Mouse (Mus musculus): ENCODE measurements around the gene Olfr704. TPM values are rescaled to one million over a fixed set of nuclear protein-coding genes. Genes with fewer than 3 reads are reported as not detected.

Gene Olfr704
- polyA plus RNA-seq (2014; fragmentation: Illumina TruSeq; extraction: RNeasy Lipid Tissue Mini Kit (QIAGEN cat#74804); ENCODE audit: low read depth, low replicate concordance): not detected

DNA sequence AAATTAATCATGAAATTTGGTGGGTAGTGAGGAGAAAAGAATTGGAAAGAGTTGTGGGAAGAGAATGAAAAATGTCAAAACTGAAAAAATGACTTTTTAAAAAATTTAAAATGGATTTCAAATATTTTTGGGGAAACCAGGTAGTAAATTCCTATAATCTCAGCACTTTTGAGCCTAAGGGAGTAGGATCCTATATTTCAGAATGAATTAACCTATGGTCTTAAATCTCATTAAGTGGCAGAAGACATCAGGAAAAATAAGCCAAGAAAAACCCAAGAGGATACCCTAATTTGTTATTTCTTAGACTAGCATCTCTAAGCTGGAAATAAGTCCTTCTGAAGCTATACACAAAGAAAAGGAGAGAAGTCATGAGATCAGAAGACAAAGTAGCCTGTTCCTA is at the start of gene Olfr704:
Olfr704 (plus strand) TSS at position 301 of the 400 bp plus-strand sequence.

DNA sequence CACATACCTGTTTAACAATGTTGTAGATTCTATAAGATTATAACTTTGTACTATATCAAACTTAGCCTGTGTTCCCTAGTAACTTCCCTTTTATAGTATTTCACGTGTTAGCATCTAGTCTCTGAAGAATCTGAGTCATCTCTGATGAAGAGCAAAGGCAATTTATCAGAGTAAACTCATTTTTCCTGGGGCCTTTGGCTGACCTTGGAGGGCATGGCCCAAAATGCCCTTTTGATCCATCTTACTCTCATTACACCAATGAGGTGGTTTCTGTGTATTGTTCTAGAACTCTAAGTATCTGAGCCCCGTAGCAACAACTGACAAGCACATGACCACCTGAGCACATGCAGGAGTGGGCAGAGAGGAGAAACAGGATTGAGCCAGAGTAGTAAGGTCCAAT is 49.2 kb upstream of the Olfr704 start, which contains the start of gene Olfr701:
Olfr701 (plus strand) TSS at position 301 of the 400 bp plus-strand sequence.

DNA sequence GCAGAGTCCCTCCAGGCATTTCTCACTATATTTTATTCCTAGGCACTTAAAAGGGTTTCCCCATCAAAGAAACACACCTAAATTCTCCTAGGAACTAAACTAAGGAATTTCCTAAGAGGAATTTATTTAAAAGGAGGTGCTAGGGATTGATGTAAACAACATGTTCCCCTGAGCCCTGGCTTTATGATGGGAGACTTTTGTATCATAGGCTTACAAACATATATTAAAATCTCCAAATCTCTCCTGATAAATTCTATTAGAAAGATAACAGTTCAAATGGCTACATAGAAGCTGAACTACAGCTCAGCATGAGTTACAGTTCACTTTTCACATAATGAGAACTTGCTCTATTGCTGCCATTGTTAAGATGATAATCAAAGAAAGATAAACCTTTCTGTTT is 29.2 kb upstream of the Olfr704 start, which contains the start of gene Olfr702:
Olfr702 (minus strand) TSS at position 101 of the 400 bp plus-strand sequence.

DNA sequence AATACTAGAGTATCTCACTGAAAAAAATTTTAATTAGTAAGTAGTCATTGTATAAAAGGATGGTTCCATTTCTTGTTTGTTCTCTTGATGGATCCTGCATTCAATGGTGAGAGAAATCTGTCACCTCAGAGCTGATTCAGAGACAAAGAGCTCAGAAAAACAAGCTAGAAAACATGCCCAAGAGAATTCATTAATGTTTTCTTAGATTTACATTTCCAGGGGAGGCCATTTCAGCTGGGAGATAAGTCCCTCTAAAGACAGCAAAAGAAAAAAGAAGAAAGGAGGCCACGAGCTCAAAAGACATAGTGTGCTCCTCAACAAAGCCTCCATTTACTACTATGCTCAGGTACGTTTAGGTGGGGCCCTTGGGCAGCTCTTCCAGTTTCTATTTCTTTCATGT is 19.9 kb upstream of the Olfr704 start, which contains the start of gene Olfr703:
Olfr703 (plus strand) TSS at position 301 of the 400 bp plus-strand sequence.

DNA sequence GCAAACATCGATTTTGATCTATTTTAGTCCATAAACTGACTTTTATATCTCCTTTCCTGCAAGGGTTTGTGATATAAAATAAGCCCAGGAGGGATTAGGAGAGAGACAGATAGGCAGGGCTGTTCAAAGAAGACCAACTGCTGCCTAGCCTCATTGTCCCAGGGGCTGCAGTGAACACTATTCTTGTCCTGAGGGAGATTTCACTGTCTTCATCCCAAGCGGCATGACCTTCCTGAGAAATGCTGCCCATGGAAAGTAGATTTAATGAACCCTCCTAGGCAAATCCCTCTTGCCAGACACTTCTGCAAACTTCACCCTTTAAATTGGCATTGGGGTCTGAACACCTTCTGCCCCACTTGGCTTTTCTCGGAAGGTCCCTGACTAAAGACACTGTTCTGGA is 13.8 kb downstream of the Olfr704 start, which contains the start of gene Olfr705:
Olfr705 (minus strand) TSS at position 101 of the 400 bp plus-strand sequence.

DNA sequence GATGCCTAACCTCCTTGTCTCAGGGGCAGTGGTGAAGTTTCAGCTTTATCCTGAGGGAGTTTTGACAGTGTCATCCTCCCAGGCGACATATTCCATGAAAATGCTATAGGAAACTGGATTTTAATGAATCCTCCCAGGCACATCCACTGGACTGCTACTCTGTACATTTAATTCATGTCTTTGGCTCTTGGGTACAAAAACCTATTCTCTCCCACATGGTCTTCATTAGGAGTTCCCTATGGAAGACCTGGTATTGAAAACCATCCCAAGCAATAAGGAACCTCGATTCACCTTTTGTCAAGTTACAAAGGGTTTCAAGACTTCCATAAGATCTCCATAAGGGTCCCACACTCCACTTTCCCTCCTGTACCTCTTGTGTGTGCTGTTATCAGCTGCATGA is 25.1 kb downstream of the Olfr704 start, which contains the start of gene Olfr706:
Olfr706 (minus strand) TSS at position 101 of the 400 bp plus-strand sequence.

DNA sequence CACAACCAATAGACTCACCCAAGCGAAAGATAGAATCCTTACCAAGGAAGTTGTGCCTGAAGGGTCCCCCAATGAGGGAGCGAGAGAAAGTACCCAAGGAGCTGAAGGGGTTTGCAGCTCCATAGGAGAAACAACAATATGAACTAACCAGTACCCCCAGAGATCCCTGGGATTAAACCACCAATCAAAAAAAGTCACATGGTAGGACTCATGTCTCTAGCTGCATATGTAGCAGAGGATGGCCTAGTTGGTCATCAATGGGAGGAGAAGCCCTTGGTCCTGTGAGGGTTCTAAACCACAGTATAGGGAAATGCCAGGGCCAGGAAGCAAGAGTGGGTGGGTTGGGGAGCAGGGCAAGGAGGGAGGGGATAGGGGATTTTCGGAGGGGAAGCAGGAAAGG is 38.2 kb downstream of the Olfr704 start, which contains the start of gene Olfr707:
Olfr707 (minus strand) TSS at position 101 of the 400 bp plus-strand sequence.

DNA sequence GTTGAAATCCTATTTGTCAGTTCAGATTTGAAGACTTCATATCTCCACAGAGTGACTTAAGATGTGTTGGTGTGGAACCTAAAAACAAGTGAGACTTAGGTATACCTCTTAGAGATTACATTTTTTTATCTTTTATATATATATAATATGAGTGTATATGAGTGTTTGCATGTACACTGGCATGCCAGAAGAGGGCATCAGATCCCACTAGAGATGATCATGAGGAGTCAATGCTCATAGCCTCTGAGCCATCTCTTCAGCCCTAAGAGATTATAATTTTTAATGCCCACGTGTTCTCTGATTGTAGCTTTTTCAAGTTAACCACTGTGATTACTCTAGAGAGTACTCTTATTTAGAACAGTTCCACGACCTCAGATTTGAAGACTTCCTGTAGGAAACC is 44.7 kb downstream of the Olfr704 start, which contains the start of gene Olfr1532-ps1:
Olfr1532-ps1 (plus strand) TSS at position 326 of the 400 bp plus-strand sequence.

Other genes starting within 250 kb of the Olfr704 start
- gene Olfr693, start 182.6 kb upstream of the Olfr704 start, polyA plus RNA-seq (2014; fragmentation: Illumina TruSeq; extraction: RNeasy Lipid Tissue Mini Kit (QIAGEN cat#74804); ENCODE audit: low read depth, low replicate concordance): not detected
- gene Olfr694, start 171.4 kb upstream of the Olfr704 start, polyA plus RNA-seq (2014; fragmentation: Illumina TruSeq; extraction: RNeasy Lipid Tissue Mini Kit (QIAGEN cat#74804); ENCODE audit: low read depth, low replicate concordance): not detected
- gene Olfr695, start 146.8 kb upstream of the Olfr704 start, polyA plus RNA-seq (2014; fragmentation: Illumina TruSeq; extraction: RNeasy Lipid Tissue Mini Kit (QIAGEN cat#74804); ENCODE audit: low read depth, low replicate concordance): not detected
- gene Olfr697, start 120.7 kb upstream of the Olfr704 start, polyA plus RNA-seq (2014; fragmentation: Illumina TruSeq; extraction: RNeasy Lipid Tissue Mini Kit (QIAGEN cat#74804); ENCODE audit: low read depth, low replicate concordance): not detected
- not detected for gene Olfr698, start 107.8 kb upstream of the Olfr704 start, polyA plus RNA-seq (2014; fragmentation: Illumina TruSeq; extraction: RNeasy Lipid Tissue Mini Kit (QIAGEN cat#74804); ENCODE audit: low read depth, low replicate concordance)
- not detected for gene Olfr699, start 70.0 kb upstream of the Olfr704 start, polyA plus RNA-seq (2014; fragmentation: Illumina TruSeq; extraction: RNeasy Lipid Tissue Mini Kit (QIAGEN cat#74804); ENCODE audit: low read depth, low replicate concordance)
- not detected for gene Olfr700, start 54.4 kb upstream of the Olfr704 start, polyA plus RNA-seq (2014; fragmentation: Illumina TruSeq; extraction: RNeasy Lipid Tissue Mini Kit (QIAGEN cat#74804); ENCODE audit: low read depth, low replicate concordance)
- gene Olfr701, start 49.1 kb upstream of the Olfr704 start, polyA plus RNA-seq (2014; fragmentation: Illumina TruSeq; extraction: RNeasy Lipid Tissue Mini Kit (QIAGEN cat#74804); ENCODE audit: low read depth, low replicate concordance): not detected
- not detected for gene Olfr702, start 29.3 kb upstream of the Olfr704 start, polyA plus RNA-seq (2014; fragmentation: Illumina TruSeq; extraction: RNeasy Lipid Tissue Mini Kit (QIAGEN cat#74804); ENCODE audit: low read depth, low replicate concordance)
- gene Olfr703, start 19.8 kb upstream of the Olfr704 start, polyA plus RNA-seq (2014; fragmentation: Illumina TruSeq; extraction: RNeasy Lipid Tissue Mini Kit (QIAGEN cat#74804); ENCODE audit: low read depth, low replicate concordance): not detected
- not detected for gene Olfr705, start 13.7 kb downstream of the Olfr704 start, polyA plus RNA-seq (2014; fragmentation: Illumina TruSeq; extraction: RNeasy Lipid Tissue Mini Kit (QIAGEN cat#74804); ENCODE audit: low read depth, low replicate concordance)
- gene Olfr706, start 25.0 kb downstream of the Olfr704 start, polyA plus RNA-seq (2014; fragmentation: Illumina TruSeq; extraction: RNeasy Lipid Tissue Mini Kit (QIAGEN cat#74804); ENCODE audit: low read depth, low replicate concordance): not detected
- not detected for gene Olfr707, start 38.1 kb downstream of the Olfr704 start, polyA plus RNA-seq (2014; fragmentation: Illumina TruSeq; extraction: RNeasy Lipid Tissue Mini Kit (QIAGEN cat#74804); ENCODE audit: low read depth, low replicate concordance)
- gene Olfr1532-ps1, start 44.8 kb downstream of the Olfr704 start, polyA plus RNA-seq (2014; fragmentation: Illumina TruSeq; extraction: RNeasy Lipid Tissue Mini Kit (QIAGEN cat#74804); ENCODE audit: low read depth, low replicate concordance): not detected
- not detected for gene Olfr709-ps1, start 69.0 kb downstream of the Olfr704 start, polyA plus RNA-seq (2014; fragmentation: Illumina TruSeq; extraction: RNeasy Lipid Tissue Mini Kit (QIAGEN cat#74804); ENCODE audit: low read depth, low replicate concordance)
- not detected for gene Olfr710, start 85.1 kb downstream of the Olfr704 start, polyA plus RNA-seq (2014; fragmentation: Illumina TruSeq; extraction: RNeasy Lipid Tissue Mini Kit (QIAGEN cat#74804); ENCODE audit: low read depth, low replicate concordance)
- not detected for gene Olfr6, start 100.8 kb downstream of the Olfr704 start, polyA plus RNA-seq (2014; fragmentation: Illumina TruSeq; extraction: RNeasy Lipid Tissue Mini Kit (QIAGEN cat#74804); ENCODE audit: low read depth, low replicate concordance)
- gene Olfr711, start 112.3 kb downstream of the Olfr704 start, polyA plus RNA-seq (2014; fragmentation: Illumina TruSeq; extraction: RNeasy Lipid Tissue Mini Kit (QIAGEN cat#74804); ENCODE audit: low read depth, low replicate concordance): not detected
- not detected for gene Olfr2, start 142.9 kb downstream of the Olfr704 start, polyA plus RNA-seq (2014; fragmentation: Illumina TruSeq; extraction: RNeasy Lipid Tissue Mini Kit (QIAGEN cat#74804); ENCODE audit: low read depth, low replicate concordance)
- not detected for gene Olfr713, start 168.0 kb downstream of the Olfr704 start, polyA plus RNA-seq (2014; fragmentation: Illumina TruSeq; extraction: RNeasy Lipid Tissue Mini Kit (QIAGEN cat#74804); ENCODE audit: low read depth, low replicate concordance)
- gene Olfr714, start 207.8 kb downstream of the Olfr704 start, polyA plus RNA-seq (2014; fragmentation: Illumina TruSeq; extraction: RNeasy Lipid Tissue Mini Kit (QIAGEN cat#74804); ENCODE audit: low read depth, low replicate concordance): not detected
- not detected for gene Olfr17, start 230.0 kb downstream of the Olfr704 start, polyA plus RNA-seq (2014; fragmentation: Illumina TruSeq; extraction: RNeasy Lipid Tissue Mini Kit (QIAGEN cat#74804); ENCODE audit: low read depth, low replicate concordance)
- not detected for gene Olfr715b, start 247.2 kb downstream of the Olfr704 start, polyA plus RNA-seq (2014; fragmentation: Illumina TruSeq; extraction: RNeasy Lipid Tissue Mini Kit (QIAGEN cat#74804); ENCODE audit: low read depth, low replicate concordance)

Measured in sigmoid colon, adult 10 weeks (tissue).